Mouse (Mus musculus): ENCODE data around the gene Lasp1. TPM values are rescaled to one million over a fixed set of nuclear protein-coding genes. Genes with fewer than 3 reads are reported as not detected.

The Lasp1 gene
- total and polyA plus RNA-seq, 3 experiments, result 12.5 to 45.4 (median 18.6) TPM

GRCm38 (mm10) chr11:97800691-97801408 is 2.0 kb downstream of the Lasp1 start:
- TF ChIP-seq MAX (IDR thresholded peaks at IDR 0.05; ENCODE audit: low read length) (0 out of 2 replicates have a peak, but pooled peaks have one; percentile 31), CHD1 (IDR thresholded peaks at IDR 0.05; ENCODE audit: low read depth, low read length) (peak; percentile 81; the same call in 1 of the 2 replicates), HCFC1 (IDR thresholded peaks at IDR 0.05; ENCODE audit: low read depth, low read length) (no peak), SIN3A (IDR thresholded peaks at IDR 0.05; ENCODE audit: low read length) (peak; percentile 3; the same call in 1 of the 2 replicates), KAT2A (IDR thresholded peaks at IDR 0.05; ENCODE audit: insufficient replicate concordance, low read length) (no peak), MYC (IDR thresholded peaks at IDR 0.05; ENCODE audit: low read depth, low read length) (no peak), EP300 (IDR thresholded peaks at IDR 0.05; ENCODE audit: low read length) (0 out of 2 replicates have a peak, but pooled peaks have one; percentile 15)
- H3K79me2 ChIP-seq (replicated peaks; ENCODE audit: control insufficient read depth, extremely low read depth, insufficient read depth, poor library complexity, severe bottlenecking), result no peaks in the 10 kb centered on the region
- dilution Hi-C loops (cut with MboI; ENCODE audit: extremely low pct_ligation_motif_present, extremely low pct_unique_long_range_greater_than_20kb, low sequenced_read_pairs), result no loop called here
- H3K9ac ChIP-seq (ENCODE audit: insufficient read depth, low read depth), result peak overlapping the region; percentile 83
- peak overlapping the region; percentile 15; the same call in 1 of the 2 replicates for H3K27ac ChIP-seq (ENCODE audit: insufficient read depth, low read depth)
- no peak for DNase-seq (ENCODE audit: extremely low read depth)
- H3K4me1 ChIP-seq (ENCODE audit: control insufficient read depth in 1 of 2, insufficient read depth in 2 of 2), result peaks cover 18 to 59% of the 10 kb centered on the region in 2 experiments
- H3K36me3 ChIP-seq (replicated peaks in 1 of 2; ENCODE audit: control insufficient read depth in 1 of 2, insufficient read depth in 1 of 2, low read length in 1 of 2), result peaks cover 0 to 7% of the 10 kb centered on the region in 2 experiments
- H3K4me3 ChIP-seq (replicated peaks in 1 of 3; ENCODE audit: low read depth in 2 of 3, low read length in 2 of 3, poor library complexity in 1 of 3), result peak overlapping the region; percentile 79 to 90 (median 90)
- no peaks in the 10 kb centered on the region for H3K27me3 ChIP-seq (replicated peaks)
- in situ Hi-C loops (cut with MboI; ENCODE audit: low pct_ligation_motif_present, low pct_unique_long_range_greater_than_20kb, low sequenced_read_pairs), result no loop called here
- no peaks in the 10 kb centered on the region for H3K9me3 ChIP-seq (replicated peaks; ENCODE audit: low read length)
- peak overlapping the region; percentile 86 for H3K4me2 ChIP-seq (ENCODE audit: insufficient read depth, low read depth, poor library complexity, severe bottlenecking)

DNA sequence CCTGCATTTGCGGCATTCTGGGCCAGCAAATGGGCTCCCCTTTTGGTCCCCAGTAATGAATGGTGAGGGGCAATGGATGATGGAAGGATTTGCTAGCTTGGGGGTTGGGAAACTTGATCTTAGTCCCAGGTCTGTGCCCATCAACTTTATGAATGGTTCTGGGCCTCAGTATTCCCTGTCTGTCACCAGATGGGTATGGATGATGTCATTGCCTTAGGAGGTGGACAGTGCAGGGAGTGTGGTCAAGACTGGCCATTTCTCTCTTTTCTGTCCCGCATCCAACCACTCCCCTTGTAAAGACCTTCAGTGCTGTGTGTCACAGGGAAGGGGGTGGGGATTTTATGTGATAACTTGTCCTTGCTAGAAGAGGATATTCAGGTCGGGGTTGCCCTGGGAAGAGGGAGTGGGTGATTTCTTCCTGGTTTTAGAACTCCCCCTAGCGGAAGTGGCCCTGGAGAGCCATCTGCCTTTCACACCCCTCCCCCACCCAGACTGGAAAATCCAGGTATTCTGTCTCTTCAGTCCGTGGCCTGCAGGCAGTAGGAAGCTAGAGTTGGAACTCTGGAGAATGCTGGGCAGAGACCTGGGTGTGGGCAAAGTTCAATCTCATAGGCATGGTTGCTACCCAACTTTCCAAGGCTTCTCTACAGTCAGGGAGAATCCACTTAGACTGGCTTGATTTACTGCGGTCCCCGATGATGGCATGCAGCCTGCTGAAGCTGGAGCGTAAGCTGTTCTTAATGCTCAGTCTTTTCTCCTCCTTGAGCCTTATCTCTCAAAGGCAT is 2.8 kb downstream of the Lasp1 start:
- TF ChIP-seq ZKSCAN1 (IDR thresholded peaks at IDR 0.05; ENCODE audit: borderline replicate concordance, low read depth, low read length), result no peak
- TF ChIP-seq BHLHE40 (IDR thresholded peaks at IDR 0.05; ENCODE audit: low read depth, low read length), result 0 out of 2 replicates have a peak, but pooled peaks have one; percentile 4
- peak in 1 of 2 experiments; percentile 71; a peak in 2 of 4 replicates for TF ChIP-seq CTCF (conservative IDR thresholded peaks at IDR 0.05 in 1 of 2, IDR thresholded peaks at IDR 0.05 in 1 of 2; ENCODE audit: low read depth in 2 of 2, low read length in 2 of 2)
- no peak; the same call in 1 of the 2 replicates for TF ChIP-seq SMC3 (IDR thresholded peaks at IDR 0.05; ENCODE audit: low read depth, low read length)
- TF ChIP-seq RAD21 (IDR thresholded peaks at IDR 0.05; ENCODE audit: low read depth, low read length), result peak; percentile 38
- peak; percentile 37; the same call in 1 of the 2 replicates for TF ChIP-seq HCFC1 (IDR thresholded peaks at IDR 0.05; ENCODE audit: low read depth, low read length)
- TF ChIP-seq MAZ (IDR thresholded peaks at IDR 0.05; ENCODE audit: low read depth, low read length), result peak; percentile 33; the same call in 1 of the 2 replicates
- TF ChIP-seq IRF4 (IDR thresholded peaks at IDR 0.05; ENCODE audit: low read depth, low read length), result peak; percentile 41; the same call in 1 of the 2 replicates
- TF ChIP-seq JUND (conservative IDR thresholded peaks at IDR 0.05; ENCODE audit: low read depth, low read length), result no peak
- TF ChIP-seq EP300 (IDR thresholded peaks at IDR 0.05; ENCODE audit: low read length), result no peak
- TF ChIP-seq CHD2 (IDR thresholded peaks at IDR 0.05; ENCODE audit: low read length), result peak; percentile 90
- TF ChIP-seq TBP (conservative IDR thresholded peaks at IDR 0.05; ENCODE audit: low read depth, low read length), result no peak
- TF ChIP-seq GABPA (IDR thresholded peaks at IDR 0.05; ENCODE audit: insufficient replicate concordance, low read depth, low read length), result no peak
- no peak for TF ChIP-seq CHD1 (IDR thresholded peaks at IDR 0.05; ENCODE audit: low read depth, low read length)
- TF ChIP-seq ELF1 (IDR thresholded peaks at IDR 0.05; ENCODE audit: low read depth, low read length), result peak; percentile 83
- TF ChIP-seq PAX5 (IDR thresholded peaks at IDR 0.05; ENCODE audit: low read length), result no peak
- no peak for TF ChIP-seq SIN3A (IDR thresholded peaks at IDR 0.05; ENCODE audit: low read length)
- no peak for TF ChIP-seq ZNF384 (IDR thresholded peaks at IDR 0.05; ENCODE audit: low read depth, low read length)
- TF ChIP-seq MEF2A (IDR thresholded peaks at IDR 0.05; ENCODE audit: borderline replicate concordance, low read depth, low read length), result no peak; the same call in 1 of the 2 replicates
- TF ChIP-seq MYC (IDR thresholded peaks at IDR 0.05; ENCODE audit: low read depth, low read length), result no peak
- no peak for TF ChIP-seq KAT2A (IDR thresholded peaks at IDR 0.05; ENCODE audit: insufficient replicate concordance, low read length)
- TF ChIP-seq JUN (IDR thresholded peaks at IDR 0.05; ENCODE audit: insufficient read depth, low read depth, low read length), result no peak
- TF ChIP-seq ZMIZ1 (IDR thresholded peaks at IDR 0.05; ENCODE audit: low read depth, low read length), result no peak
- TF ChIP-seq TCF12 (IDR thresholded peaks at IDR 0.05; ENCODE audit: low read depth, low read length), result no peak; the same call in 1 of the 2 replicates
- DNase-seq (ENCODE audit: extremely low read depth), result no peak
- dilution Hi-C loops (cut with MboI; ENCODE audit: extremely low pct_ligation_motif_present, extremely low pct_unique_long_range_greater_than_20kb, low sequenced_read_pairs) (no loop called here), in situ Hi-C loops (cut with MboI; ENCODE audit: low pct_ligation_motif_present, low pct_unique_long_range_greater_than_20kb, low sequenced_read_pairs) (no loop called here)
- Histone ChIP-seq H3K4me2 (ENCODE audit: insufficient read depth, low read depth, poor library complexity, severe bottlenecking) (peak overlapping the region; percentile 86), H3K36me3 (replicated peaks in 1 of 2; ENCODE audit: control insufficient read depth in 1 of 2, insufficient read depth in 1 of 2, low read length in 1 of 2) (peaks cover 0 to 12% of the 10 kb centered on the region in 2 experiments), H3K79me2 (replicated peaks; ENCODE audit: control insufficient read depth, extremely low read depth, insufficient read depth, poor library complexity, severe bottlenecking) (no peaks in the 10 kb centered on the region), H3K4me1 (ENCODE audit: control insufficient read depth in 1 of 2, insufficient read depth in 2 of 2) (peaks cover 22 to 60% of the 10 kb centered on the region in 2 experiments), H3K27ac (ENCODE audit: insufficient read depth, low read depth) (no peak overlapping the region), H3K9ac (ENCODE audit: insufficient read depth, low read depth) (peak overlapping the region; percentile 83; the same call in 1 of the 2 replicates), H3K9me3 (replicated peaks; ENCODE audit: low read length) (no peaks in the 10 kb centered on the region), H3K27me3 (replicated peaks) (no peaks in the 10 kb centered on the region), H3K4me3 (replicated peaks in 1 of 3; ENCODE audit: low read depth in 2 of 3, low read length in 2 of 3, poor library complexity in 1 of 3) (peak overlapping the region; percentile 79 to 90 (median 90))

Measured in CH12.LX (cell line).